11 mouse cellular contexts compared by ENCODE assay signal in genomic region chr7:116409438-116409837, GRCm38 (mm10). TPM values are rescaled to one million over a fixed set of nuclear protein-coding genes. Genes with fewer than 3 reads are reported as not detected.
DNase-seq lines count a peak whose midpoint lies in the region; ATAC-seq and TF ChIP-seq lines count a peak whose summit lies in the region.
"Had no signal": no experiment of that assay in that cellular context is flagged by ENCODE, and none has a peak within 500 bp of the region (broad histone marks: within the 10 kb centered on the region; RNA-seq: fewer than 3 reads in every experiment).

No protein-coding gene starts in this region.

- peaks cover 10% of the 10 kb centered on the region; the same call in 1 of the 2 replicates for H3K79me2 ChIP-seq in liver, adult 2 months (ENCODE audit: control insufficient read depth, insufficient read depth, low read length)

- H3K4me1 ChIP-seq in embryonic facial prominence, embryonic 14.5 days (ENCODE audit: control insufficient read depth, insufficient read depth, low read length), result no peaks in the 10 kb centered on the region
- H3K4me1 ChIP-seq in embryonic facial prominence, embryonic 10.5 days, result no peaks in the 10 kb centered on the region
- no peaks in the 10 kb centered on the region; the same call in 1 of the 2 replicates for H3K4me1 ChIP-seq in liver, adult 2 months (ENCODE audit: control insufficient read depth, insufficient read depth, low read length)
- H3K4me1 ChIP-seq in G1E (ENCODE audit: insufficient read depth, low read depth, low read length), result no peaks in the 10 kb centered on the region
- no peaks in the 10 kb centered on the region; the same call in 1 of the 2 replicates for H3K4me1 ChIP-seq in liver, embryonic 16.5 days (ENCODE audit: control insufficient read depth, low read depth, low read length)
- H3K4me1 ChIP-seq in midbrain, embryonic 15.5 days, result no peaks in the 10 kb centered on the region
- no peaks in the 10 kb centered on the region for H3K4me1 ChIP-seq in limb, embryonic 10.5 days
- H3K4me1 ChIP-seq: limb, embryonic 13.5 days had no signal

- no peak overlapping the region for H3K4me2 ChIP-seq in embryonic facial prominence, embryonic 14.5 days (ENCODE audit: low read depth, low read length)
- H3K4me2 ChIP-seq in liver, embryonic 16.5 days (ENCODE audit: low read depth, low read length), result no peak overlapping the region
- H3K4me2 ChIP-seq in midbrain, embryonic 15.5 days, result no peak overlapping the region
- H3K4me2 ChIP-seq: limb, embryonic 13.5 days had no signal

- no peak for TF ChIP-seq CTCF in liver, adult 2 months (IDR thresholded peaks at IDR 0.05; ENCODE audit: low read depth, low read length)
- TF ChIP-seq CTCF in G1E (IDR thresholded peaks at IDR 0.05; ENCODE audit: low read depth, low read length), result no peak

- DNase-seq in embryonic facial prominence, embryonic 14.5 days (ENCODE audit: low spot score), result peak; percentile 9
- no peak for DNase-seq in embryonic facial prominence, embryonic 10.5 days (ENCODE audit: low spot score)
- DNase-seq in liver, adult 2 months (ENCODE audit: extremely low read depth, low read depth, low spot score), result peak; percentile 33
- DNase-seq in liver (no peak), G1E (ENCODE audit: low spot score) (no peak)
- no peak for DNase-seq in limb, embryonic 10.5 days (ENCODE audit: low spot score)
- DNase-seq: midbrain, embryonic 14.5 days; spleen, adult 18-20 months had no signal

- no peak overlapping the region for H3K4me3 ChIP-seq in embryonic facial prominence, embryonic 14.5 days (ENCODE audit: low read depth, low read length)
- H3K4me3 ChIP-seq in embryonic facial prominence, embryonic 10.5 days, result no peak overlapping the region
- no peak overlapping the region for H3K4me3 ChIP-seq in liver, adult 2 months (ENCODE audit: insufficient read depth, low read depth, low read length)
- H3K4me3 ChIP-seq in G1E (ENCODE audit: low read depth, low read length), result no peak overlapping the region
- no peak overlapping the region for H3K4me3 ChIP-seq in liver, embryonic 16.5 days (ENCODE audit: low read depth, low read length)
- no peak overlapping the region for H3K4me3 ChIP-seq in midbrain, embryonic 15.5 days
- no peak overlapping the region for H3K4me3 ChIP-seq in limb, embryonic 10.5 days
- H3K4me3 ChIP-seq: limb, embryonic 13.5 days had no signal

- no peak overlapping the region; the same call in 1 of the 2 replicates for H3K27ac ChIP-seq in embryonic facial prominence, embryonic 14.5 days (replicated peaks; ENCODE audit: low read depth, low read length)
- H3K27ac ChIP-seq in embryonic facial prominence, embryonic 10.5 days (replicated peaks), result no peak overlapping the region
- H3K27ac ChIP-seq in liver, adult 2 months (replicated peaks; ENCODE audit: insufficient read depth, low read depth, low read length), result no peak overlapping the region
- peak overlapping the region; percentile 14; the same call in 1 of the 2 replicates for H3K27ac ChIP-seq in liver, embryonic 16.5 days (ENCODE audit: low read length)
- no peak overlapping the region for H3K27ac ChIP-seq in midbrain, embryonic 15.5 days
- no peak overlapping the region for H3K27ac ChIP-seq in limb, embryonic 10.5 days
- H3K27ac ChIP-seq: limb, embryonic 13.5 days had no signal

- TF ChIP-seq POLR2A in liver, adult 2 months (IDR thresholded peaks at IDR 0.05; ENCODE audit: extremely low read depth, insufficient read depth, low read length), result no peak

- no peak overlapping the region for H3K9ac ChIP-seq in embryonic facial prominence, embryonic 14.5 days (ENCODE audit: low read depth, low read length)
- H3K9ac ChIP-seq in liver, adult 2 months (ENCODE audit: low read depth, low read length), result no peak overlapping the region
- H3K9ac ChIP-seq in liver, embryonic 16.5 days (ENCODE audit: low read depth, low read length), result no peak overlapping the region
- H3K9ac ChIP-seq in midbrain, embryonic 15.5 days, result no peak overlapping the region
- H3K9ac ChIP-seq: limb, embryonic 13.5 days had no signal

- no peak; the same call in 1 of the 2 replicates for ATAC-seq in embryonic facial prominence, embryonic 14.5 days (ENCODE audit: low read depth)
- ATAC-seq in G1E (ENCODE audit: extremely low read depth, insufficient number of reproducible peaks, low FRiP score, poor library complexity, severe bottlenecking), result peak; percentile 22; the same call in 1 of the 2 replicates
- ATAC-seq in liver, embryonic 16.5 days (ENCODE audit: low read depth), result peak; percentile 30; the same call in 1 of the 2 replicates
- ATAC-seq in midbrain, embryonic 15.5 days (replicated peaks), result no peak

- no peaks in the 10 kb centered on the region for H3K9me3 ChIP-seq in embryonic facial prominence, embryonic 14.5 days (ENCODE audit: control insufficient read depth, low read length)
- H3K9me3 ChIP-seq in embryonic facial prominence, embryonic 10.5 days, result no peaks in the 10 kb centered on the region
- H3K9me3 ChIP-seq in G1E (replicated peaks), result no peaks in the 10 kb centered on the region
- H3K9me3 ChIP-seq in liver, embryonic 16.5 days (replicated peaks; ENCODE audit: control insufficient read depth, low read length), result no peaks in the 10 kb centered on the region
- H3K9me3 ChIP-seq in midbrain, embryonic 15.5 days, result no peaks in the 10 kb centered on the region
- no peaks in the 10 kb centered on the region for H3K9me3 ChIP-seq in limb, embryonic 10.5 days (replicated peaks)
- H3K9me3 ChIP-seq: limb, embryonic 13.5 days had no signal

- 44% methylated on average over 1 of the region's 1 CpGs for WGBS in embryonic facial prominence, embryonic 14.5 days
- 48% methylated on average over 1 of the region's 1 CpGs for WGBS in embryonic facial prominence, embryonic 10.5 days
- WGBS in liver, adult 2 months, result 58% methylated on average over 1 of the region's 1 CpGs
- 17% methylated on average over 1 of the region's 1 CpGs for WGBS in liver, embryonic 16.5 days (ENCODE audit: insufficient replicate concordance)
- 70% methylated on average over 1 of the region's 1 CpGs for WGBS in midbrain, embryonic 15.5 days
- WGBS in limb, embryonic 10.5 days, result 69% methylated on average over 1 of the region's 1 CpGs

- H3K36me3 ChIP-seq in embryonic facial prominence, embryonic 14.5 days (ENCODE audit: control insufficient read depth, insufficient read depth, low read length), result peaks cover 17% of the 10 kb centered on the region
- peaks cover 8% of the 10 kb centered on the region for H3K36me3 ChIP-seq in embryonic facial prominence, embryonic 10.5 days (replicated peaks)
- H3K36me3 ChIP-seq in liver, adult 2 months (ENCODE audit: control insufficient read depth, insufficient read depth, low read length), result peaks cover 4% of the 10 kb centered on the region; the same call in 1 of the 2 replicates
- peaks cover 2% of the 10 kb centered on the region for H3K36me3 ChIP-seq in G1E (replicated peaks)
- no peaks in the 10 kb centered on the region for H3K36me3 ChIP-seq in liver, embryonic 16.5 days (ENCODE audit: control insufficient read depth, insufficient read depth)
- no peaks in the 10 kb centered on the region for H3K36me3 ChIP-seq in midbrain, embryonic 15.5 days (replicated peaks)
- peaks cover 4% of the 10 kb centered on the region; the same call in 1 of the 2 replicates for H3K36me3 ChIP-seq in limb, embryonic 10.5 days
- H3K36me3 ChIP-seq: limb, embryonic 13.5 days had no signal

- no peaks in the 10 kb centered on the region for H3K27me3 ChIP-seq in embryonic facial prominence, embryonic 14.5 days (replicated peaks; ENCODE audit: control insufficient read depth, insufficient read depth, low read length)
- H3K27me3 ChIP-seq in embryonic facial prominence, embryonic 10.5 days (replicated peaks; ENCODE audit: low read depth, poor library complexity, severe bottlenecking), result no peaks in the 10 kb centered on the region
- H3K27me3 ChIP-seq in liver, adult 2 months (ENCODE audit: control insufficient read depth, insufficient read depth, low read length), result no peaks in the 10 kb centered on the region
- H3K27me3 ChIP-seq in G1E (ENCODE audit: insufficient read depth, low read length), result no peaks in the 10 kb centered on the region
- H3K27me3 ChIP-seq in liver, embryonic 16.5 days (ENCODE audit: control insufficient read depth, insufficient read depth, low read depth, low read length), result no peaks in the 10 kb centered on the region
- no peaks in the 10 kb centered on the region for H3K27me3 ChIP-seq in midbrain, embryonic 15.5 days (replicated peaks)
- no peaks in the 10 kb centered on the region for H3K27me3 ChIP-seq in limb, embryonic 10.5 days (ENCODE audit: low read depth, poor library complexity, severe bottlenecking)
- H3K27me3 ChIP-seq: limb, embryonic 13.5 days had no signal

RNA-seq across cellular contexts. Expression of gene Pik3c2a, which starts 33.8 kb away (rescaled TPM):
- 21.5 and 22.2 TPM in 2 replicates for polyA plus RNA-seq in embryonic facial prominence, embryonic 14.5 days (2014; fragmentation: Nextera tagmentation; extraction: Ambion mirVana)
- 32.8 and 33.7 TPM in 2 replicates for polyA plus RNA-seq in embryonic facial prominence, embryonic 10.5 days (2016; fragmentation: Nextera tagmentation; extraction: Ambion mirVana)
- total RNA-seq in liver, adult 2 months (2014; rRNA removed), result 39.7 and 40.7 TPM in 2 replicates
- 1.7 and 1.8 TPM in 2 replicates for polyA plus RNA-seq in liver, adult 2 months (2012; rRNA removed)
- total RNA-seq in G1E (2014; fragmentation: Nextera tagmentation) (43.5 and 45.9 TPM in 2 replicates), G1E (2017) (16.3 and 19.6 TPM in 2 replicates)
- 0.51 and 0.69 TPM in 2 replicates for polyA plus RNA-seq in G1E (2012)
- polyA plus RNA-seq in liver, embryonic 16.5 days (2015; fragmentation: Nextera tagmentation; extraction: Ambion mirVana), result 4.8 and 5.3 TPM in 2 replicates
- 16.8 and 17.9 TPM in 2 replicates for polyA plus RNA-seq in midbrain, embryonic 15.5 days (2015; fragmentation: Nextera tagmentation; extraction: Ambion mirVana)
- 28.8 and 34.5 TPM in 2 replicates for polyA plus RNA-seq in limb, embryonic 10.5 days (2016; fragmentation: Nextera tagmentation; extraction: Ambion mirVana)

Comparison
In these comparisons a context has a peak if more than half of its experiments do, and no peak if none do; other contexts are left out.
1. DNase-seq: peak in embryonic facial prominence, embryonic 14.5 days (single experiment) and liver, adult 2 months (single experiment); none in embryonic facial prominence, embryonic 10.5 days (single experiment), liver (single experiment), G1E (single experiment) and limb, embryonic 10.5 days (single experiment).
2. ATAC-seq: peak in G1E (single experiment) and liver, embryonic 16.5 days (single experiment); none in embryonic facial prominence, embryonic 14.5 days (single experiment) and midbrain, embryonic 15.5 days (single experiment).